Mouse (Mus musculus) erythroid progenitor cell, adult 5-6 weeks (primary cell): ENCODE measurements around the gene Pbx1. TPM values are rescaled to one million over a fixed set of nuclear protein-coding genes. Genes with fewer than 3 reads are reported as not detected.
A peak's percentile ranks its signal among the peaks of the same experiment; 100 is the strongest.

Source experiments
- ATAC-seq: replicated peaks from 2 replicates; pipeline ENCODE4 v1.8.0; 2016; ENCODE audit warnings: moderate number of reproducible peaks, mild to moderate bottlenecking, moderate TSS enrichment, inconsistent platforms; ENCODE audit not compliant: poor library complexity, low FRiP score, severe bottlenecking
- total RNA-seq, 2 experiments: library from RNA; stranded (forward) in 1 of 2; stranded (reverse) in 1 of 2; fragments of 150-400 nt in 1 of 2; fragments of 186-747, 209-891 nt in 1 of 2; gene quantifications; 2 replicates each; pipeline versions ENCODE4 v1.2.3 to v1.2.4; 2015 to 2017; ENCODE audit warnings: low replicate concordance in 2 of 2

The Pbx1 gene
- total RNA-seq, 2 experiments from 2014 or later = 2.1 to 4.6 TPM

- ATAC-seq = no peak
Measured at GRCm38 (mm10) chr1:168319695-168320094, 112.4 kb downstream of the Pbx1 start.

GRCm38 (mm10) chr1:168318899-168319469 is 113.1 kb downstream of the Pbx1 start:
- ATAC-seq = no peak

GRCm38 (mm10) chr1:168313772-168314171 is 118.3 kb downstream of the Pbx1 start:
- no peak for ATAC-seq

- ATAC-seq = peak; percentile 99
Measured at GRCm38 (mm10) chr1:168312710-168313447, 119.2 kb downstream of the Pbx1 start.

- ATAC-seq = no peak
Measured at GRCm38 (mm10) chr1:168309101-168309521, 123.0 kb downstream of the Pbx1 start.

GRCm38 (mm10) chr1:168307275-168308182 is 124.5 kb downstream of the Pbx1 start:
- ATAC-seq = no peak

- ATAC-seq = no peak
Measured at GRCm38 (mm10) chr1:168300505-168300904, 131.6 kb downstream of the Pbx1 start.

- ATAC-seq = no peak
Measured at GRCm38 (mm10) chr1:168299928-168300365, 132.1 kb downstream of the Pbx1 start.

DNA sequence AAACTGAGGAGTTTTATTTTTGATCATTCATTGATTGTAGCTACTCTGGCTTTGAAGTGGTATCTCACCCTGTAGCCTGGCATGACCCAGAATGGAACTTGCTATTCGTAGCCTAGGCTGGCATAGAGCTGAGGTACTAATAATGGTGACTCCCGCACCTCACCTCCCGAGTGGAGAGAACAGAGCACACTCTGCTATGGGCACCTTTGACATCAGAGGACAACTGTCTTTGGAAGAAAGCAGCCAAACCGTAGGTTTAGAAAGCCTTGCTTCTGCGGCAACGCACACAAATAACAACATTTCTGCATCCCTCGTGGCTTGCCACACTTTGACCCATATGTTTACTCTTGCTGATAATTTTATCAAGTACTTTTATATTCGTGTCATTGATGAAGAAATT is 132.9 kb downstream of the Pbx1 start:
- no peak for ATAC-seq

DNA sequence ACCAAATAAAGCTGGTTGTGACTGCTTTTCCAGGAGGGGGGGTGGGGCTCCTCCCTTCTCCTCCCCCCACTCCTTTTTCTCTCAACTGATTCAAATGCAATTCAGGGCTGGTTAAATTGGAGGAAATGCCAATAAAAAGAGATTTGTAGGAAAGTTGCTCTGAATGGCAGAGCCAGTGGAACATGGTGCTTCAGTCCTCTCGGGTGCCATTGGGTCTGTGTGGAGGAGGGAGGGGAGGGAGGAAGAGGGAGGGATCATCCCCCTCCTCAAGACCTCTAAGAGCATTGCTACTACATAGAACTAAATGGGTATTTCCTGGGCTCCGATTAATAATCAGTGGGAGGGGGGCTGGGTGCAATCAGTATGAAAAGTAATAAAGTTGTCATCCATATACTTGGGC is 135.8 kb downstream of the Pbx1 start:
- no peak for ATAC-seq

DNA sequence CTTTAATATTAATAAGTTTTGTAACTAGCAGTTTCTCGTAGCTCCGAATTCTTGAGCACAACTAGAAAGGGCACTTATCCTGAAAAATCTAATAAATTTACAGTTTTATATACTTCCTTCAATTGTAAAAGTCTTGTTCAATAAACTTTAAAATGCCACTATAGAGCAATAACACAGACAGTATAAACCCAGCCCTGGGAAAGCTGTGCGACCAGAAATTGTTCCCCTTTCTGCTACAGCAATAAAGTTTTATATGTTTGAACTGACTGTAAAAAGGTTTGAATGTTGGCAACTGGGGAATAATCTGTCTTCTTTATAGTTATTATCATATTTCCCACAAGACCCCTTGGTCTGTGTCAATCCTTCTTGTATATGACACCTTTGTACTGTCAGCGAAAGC is 136.3 kb downstream of the Pbx1 start:
- no peak for ATAC-seq

- ATAC-seq = no peak
Measured at GRCm38 (mm10) chr1:168293673-168294072, 138.4 kb downstream of the Pbx1 start.

GRCm38 (mm10) chr1:168292106-168292505 is 140.0 kb downstream of the Pbx1 start:
- ATAC-seq = no peak

DNA sequence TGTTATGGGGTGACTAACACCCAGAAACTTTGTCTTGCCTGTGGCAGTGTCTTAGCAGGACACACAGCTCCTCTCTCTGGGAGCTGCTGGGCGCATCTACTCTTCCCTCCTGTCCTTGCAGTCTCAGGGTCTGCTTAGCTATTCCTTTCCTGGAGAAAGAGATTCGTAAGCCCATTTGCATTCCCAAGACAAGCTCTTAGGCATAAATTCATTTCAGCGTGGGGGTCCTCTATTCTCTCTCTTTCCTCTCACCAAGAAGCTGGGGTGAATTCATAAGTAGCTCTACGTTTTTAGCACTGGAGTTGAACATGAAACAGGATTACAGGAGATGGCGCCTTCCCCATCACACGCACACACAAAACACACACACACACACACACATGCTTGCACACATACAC is 140.4 kb downstream of the Pbx1 start:
- ATAC-seq = no peak

GRCm38 (mm10) chr1:168291001-168291642 is 140.9 kb downstream of the Pbx1 start:
- ATAC-seq = peak; percentile 71

- ATAC-seq = no peak
Measured at GRCm38 (mm10) chr1:168290236-168290985, 141.7 kb downstream of the Pbx1 start.

DNA sequence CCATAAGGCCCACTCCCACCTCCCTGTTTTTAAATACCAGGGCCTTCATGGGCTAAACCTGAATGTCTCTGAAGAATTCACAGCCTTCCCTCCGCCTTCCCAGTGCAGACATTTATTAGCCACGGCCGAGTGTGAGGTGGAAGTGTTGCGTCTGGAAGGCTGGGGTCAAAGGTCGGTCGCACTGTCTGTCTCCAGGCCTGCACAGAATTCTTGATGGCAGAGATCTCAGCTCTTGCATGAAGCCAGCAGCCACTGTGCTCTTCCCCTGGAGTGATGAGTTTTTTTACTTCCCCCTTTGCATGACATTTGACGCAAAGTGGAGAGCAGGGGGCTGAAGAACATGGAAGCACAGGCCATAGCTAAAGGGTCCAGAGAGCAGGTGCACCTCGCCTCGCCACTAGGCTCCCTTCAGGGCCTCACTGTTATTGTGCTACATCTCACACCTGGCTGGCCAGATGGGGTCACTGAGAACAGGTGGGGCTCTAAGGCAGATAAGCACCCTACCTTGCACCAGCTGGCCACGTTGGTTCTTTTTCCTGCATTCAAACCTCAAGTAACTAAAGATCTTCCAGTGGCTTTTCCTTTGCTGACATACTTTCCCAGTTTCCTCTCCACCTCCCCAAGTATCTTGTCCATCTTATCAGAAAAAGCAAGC is 143.1 kb downstream of the Pbx1 start:
- ATAC-seq = no peak

- ATAC-seq = peak; percentile 80
Measured at GRCm38 (mm10) chr1:168287843-168288591, 144.1 kb downstream of the Pbx1 start.
